Mouse (Mus musculus): Measurements from ENCODE around the gene Sept9. TPM values are rescaled to one million over a fixed set of nuclear protein-coding genes. Genes with fewer than 3 reads are reported as not detected.

The Sept9 gene
- polyA plus RNA-seq, 1 experiment from 2014 or later = 123 TPM

- Histone ChIP-seq H3K27ac (ENCODE audit: low read length) (peak overlapping the region; percentile 25), H3K4me3 (ENCODE audit: low read length) (no peak overlapping the region), H3K27me3 (ENCODE audit: insufficient read depth, low read length) (no peaks in the 10 kb centered on the region), H3K36me3 (ENCODE audit: insufficient read depth, low read length) (no peaks in the 10 kb centered on the region), H3K4me2 (replicated peaks; ENCODE audit: low read depth, low read length) (no peak overlapping the region), H3K9me3 (ENCODE audit: low read length) (no peaks in the 10 kb centered on the region), H3K4me1 (ENCODE audit: insufficient read depth, low read length) (peaks cover 41% of the 10 kb centered on the region), H3K9ac (replicated peaks; ENCODE audit: low read length) (no peak overlapping the region)
- 38% methylated on average over 11 of the region's 11 CpGs for WGBS
- ATAC-seq (ENCODE audit: low FRiP score, low TSS enrichment) = no peak
Observed at GRCm38 (mm10) chr11:117248734-117249248, 49.3 kb downstream of the Sept9 start.

GRCm38 (mm10) chr11:117249282-117249984 is 50.0 kb downstream of the Sept9 start:
- peaks cover 48% of the 10 kb centered on the region for H3K4me1 ChIP-seq (ENCODE audit: insufficient read depth, low read length)
- peak overlapping the region; percentile 25; the same call in 1 of the 2 replicates for H3K27ac ChIP-seq (ENCODE audit: low read length)
- whole genome bisulfite sequencing = 54% methylated on average over 18 of the region's 18 CpGs
- H3K27me3 ChIP-seq (ENCODE audit: insufficient read depth, low read length) = no peaks in the 10 kb centered on the region
- ATAC-seq (ENCODE audit: low FRiP score, low TSS enrichment) = no peak
- no peak overlapping the region for H3K4me3 ChIP-seq (ENCODE audit: low read length)
- no peaks in the 10 kb centered on the region for H3K36me3 ChIP-seq (ENCODE audit: insufficient read depth, low read length)
- H3K9ac ChIP-seq (replicated peaks; ENCODE audit: low read length) = no peak overlapping the region
- no peaks in the 10 kb centered on the region for H3K9me3 ChIP-seq (ENCODE audit: low read length)
- no peak overlapping the region for H3K4me2 ChIP-seq (replicated peaks; ENCODE audit: low read depth, low read length)

- H3K9me3 ChIP-seq (ENCODE audit: low read length) = no peaks in the 10 kb centered on the region
- H3K36me3 ChIP-seq (ENCODE audit: insufficient read depth, low read length) = no peaks in the 10 kb centered on the region
- ATAC-seq (ENCODE audit: low FRiP score, low TSS enrichment) = no peak
- no peaks in the 10 kb centered on the region for H3K27me3 ChIP-seq (ENCODE audit: insufficient read depth, low read length)
- 87% methylated on average over 22 of the region's 22 CpGs for WGBS
- H3K4me2 ChIP-seq (replicated peaks; ENCODE audit: low read depth, low read length) = no peak overlapping the region
- no peak overlapping the region for H3K27ac ChIP-seq (ENCODE audit: low read length)
- no peak overlapping the region for H3K9ac ChIP-seq (replicated peaks; ENCODE audit: low read length)
- H3K4me3 ChIP-seq (ENCODE audit: low read length) = no peak overlapping the region
- H3K4me1 ChIP-seq (ENCODE audit: insufficient read depth, low read length) = peaks cover 56% of the 10 kb centered on the region
Observed at GRCm38 (mm10) chr11:117249985-117250928, 50.8 kb downstream of the Sept9 start.

GRCm38 (mm10) chr11:117251755-117252154 is 52.3 kb downstream of the Sept9 start:
- Histone ChIP-seq H3K4me3 (ENCODE audit: low read length) (no peak overlapping the region), H3K9me3 (ENCODE audit: low read length) (no peaks in the 10 kb centered on the region), H3K4me2 (replicated peaks; ENCODE audit: low read depth, low read length) (no peak overlapping the region), H3K36me3 (ENCODE audit: insufficient read depth, low read length) (no peaks in the 10 kb centered on the region), H3K27me3 (ENCODE audit: insufficient read depth, low read length) (no peaks in the 10 kb centered on the region), H3K9ac (replicated peaks; ENCODE audit: low read length) (no peak overlapping the region), H3K27ac (ENCODE audit: low read length) (0 out of 2 replicates have a peak overlapping the region, but pooled peaks have one; percentile 0), H3K4me1 (ENCODE audit: insufficient read depth, low read length) (peaks cover 55% of the 10 kb centered on the region)
- WGBS = 81% methylated on average over 4 of the region's 4 CpGs
- ATAC-seq (ENCODE audit: low FRiP score, low TSS enrichment) = no peak

GRCm38 (mm10) chr11:117252846-117253245 is 53.4 kb downstream of the Sept9 start:
- no peak overlapping the region; the same call in 1 of the 2 replicates for H3K9ac ChIP-seq (replicated peaks; ENCODE audit: low read length)
- 87% methylated on average over 13 of the region's 13 CpGs for WGBS
- H3K36me3 ChIP-seq (ENCODE audit: insufficient read depth, low read length) = no peaks in the 10 kb centered on the region
- no peak for ATAC-seq (ENCODE audit: low FRiP score, low TSS enrichment)
- H3K4me3 ChIP-seq (ENCODE audit: low read length) = no peak overlapping the region
- H3K4me2 ChIP-seq (replicated peaks; ENCODE audit: low read depth, low read length) = no peak overlapping the region
- H3K27ac ChIP-seq (ENCODE audit: low read length) = no peak overlapping the region
- no peaks in the 10 kb centered on the region for H3K27me3 ChIP-seq (ENCODE audit: insufficient read depth, low read length)
- H3K9me3 ChIP-seq (ENCODE audit: low read length) = no peaks in the 10 kb centered on the region; the same call in 1 of the 2 replicates
- peaks cover 49% of the 10 kb centered on the region for H3K4me1 ChIP-seq (ENCODE audit: insufficient read depth, low read length)

GRCm38 (mm10) chr11:117254161-117255107 is 55.0 kb downstream of the Sept9 start:
- Histone ChIP-seq H3K4me2 (replicated peaks; ENCODE audit: low read depth, low read length) (no peak overlapping the region), H3K27ac (ENCODE audit: low read length) (no peak overlapping the region), H3K9ac (replicated peaks; ENCODE audit: low read length) (peak overlapping the region; percentile 25; the same call in 1 of the 2 replicates), H3K36me3 (ENCODE audit: insufficient read depth, low read length) (no peaks in the 10 kb centered on the region), H3K27me3 (ENCODE audit: insufficient read depth, low read length) (no peaks in the 10 kb centered on the region), H3K9me3 (ENCODE audit: low read length) (no peaks in the 10 kb centered on the region; the same call in 1 of the 2 replicates), H3K4me3 (ENCODE audit: low read length) (no peak overlapping the region), H3K4me1 (ENCODE audit: insufficient read depth, low read length) (peaks cover 37% of the 10 kb centered on the region)
- 58% methylated on average over 18 of the region's 18 CpGs for WGBS
- ATAC-seq (ENCODE audit: low FRiP score, low TSS enrichment) = no peak

GRCm38 (mm10) chr11:117255108-117255489 is 55.6 kb downstream of the Sept9 start:
- Histone ChIP-seq H3K27me3 (ENCODE audit: insufficient read depth, low read length) (no peaks in the 10 kb centered on the region), H3K9ac (replicated peaks; ENCODE audit: low read length) (no peak overlapping the region), H3K36me3 (ENCODE audit: insufficient read depth, low read length) (no peaks in the 10 kb centered on the region), H3K4me2 (replicated peaks; ENCODE audit: low read depth, low read length) (no peak overlapping the region), H3K4me1 (ENCODE audit: insufficient read depth, low read length) (peaks cover 34% of the 10 kb centered on the region), H3K4me3 (ENCODE audit: low read length) (no peak overlapping the region), H3K9me3 (ENCODE audit: low read length) (no peaks in the 10 kb centered on the region; the same call in 1 of the 2 replicates), H3K27ac (ENCODE audit: low read length) (no peak overlapping the region)
- 69% methylated on average over 3 of the region's 3 CpGs for WGBS
- ATAC-seq (ENCODE audit: low FRiP score, low TSS enrichment) = no peak

- Histone ChIP-seq H3K9ac (replicated peaks; ENCODE audit: low read length) (0 out of 2 replicates have a peak overlapping the region, but pooled peaks have one; percentile 31), H3K4me3 (ENCODE audit: low read length) (no peak overlapping the region), H3K9me3 (ENCODE audit: low read length) (no peaks in the 10 kb centered on the region; the same call in 1 of the 2 replicates), H3K27ac (ENCODE audit: low read length) (0 out of 2 replicates have a peak overlapping the region, but pooled peaks have one; percentile 15), H3K4me1 (ENCODE audit: insufficient read depth, low read length) (peaks cover 34% of the 10 kb centered on the region), H3K36me3 (ENCODE audit: insufficient read depth, low read length) (no peaks in the 10 kb centered on the region), H3K4me2 (replicated peaks; ENCODE audit: low read depth, low read length) (no peak overlapping the region), H3K27me3 (ENCODE audit: insufficient read depth, low read length) (no peaks in the 10 kb centered on the region)
- peak; percentile 41; the same call in 1 of the 2 replicates for ATAC-seq (ENCODE audit: low FRiP score, low TSS enrichment)
- WGBS = 48% methylated on average over 9 of the region's 9 CpGs
Observed at GRCm38 (mm10) chr11:117256088-117256487, 56.6 kb downstream of the Sept9 start.

GRCm38 (mm10) chr11:117256840-117257239 is 57.4 kb downstream of the Sept9 start:
- ATAC-seq (ENCODE audit: low FRiP score, low TSS enrichment) = no peak
- Histone ChIP-seq H3K27me3 (ENCODE audit: insufficient read depth, low read length) (no peaks in the 10 kb centered on the region), H3K36me3 (ENCODE audit: insufficient read depth, low read length) (no peaks in the 10 kb centered on the region), H3K27ac (ENCODE audit: low read length) (no peak overlapping the region), H3K4me1 (ENCODE audit: insufficient read depth, low read length) (peaks cover 34% of the 10 kb centered on the region), H3K9ac (replicated peaks; ENCODE audit: low read length) (no peak overlapping the region), H3K4me2 (replicated peaks; ENCODE audit: low read depth, low read length) (no peak overlapping the region), H3K9me3 (ENCODE audit: low read length) (no peaks in the 10 kb centered on the region; the same call in 1 of the 2 replicates), H3K4me3 (ENCODE audit: low read length) (no peak overlapping the region)
- 91% methylated on average over 6 of the region's 6 CpGs for WGBS

Data from kidney, embryonic 16.5 days (tissue).